Mouse (Mus musculus): ENCODE results near the gene Vps26a. TPM values are rescaled to one million over a fixed set of nuclear protein-coding genes. Genes with fewer than 3 reads are reported as not detected.

Gene Vps26a
- polyA plus RNA-seq (2017; shearing (Covaris generic)): 55.5 TPM

DNA sequence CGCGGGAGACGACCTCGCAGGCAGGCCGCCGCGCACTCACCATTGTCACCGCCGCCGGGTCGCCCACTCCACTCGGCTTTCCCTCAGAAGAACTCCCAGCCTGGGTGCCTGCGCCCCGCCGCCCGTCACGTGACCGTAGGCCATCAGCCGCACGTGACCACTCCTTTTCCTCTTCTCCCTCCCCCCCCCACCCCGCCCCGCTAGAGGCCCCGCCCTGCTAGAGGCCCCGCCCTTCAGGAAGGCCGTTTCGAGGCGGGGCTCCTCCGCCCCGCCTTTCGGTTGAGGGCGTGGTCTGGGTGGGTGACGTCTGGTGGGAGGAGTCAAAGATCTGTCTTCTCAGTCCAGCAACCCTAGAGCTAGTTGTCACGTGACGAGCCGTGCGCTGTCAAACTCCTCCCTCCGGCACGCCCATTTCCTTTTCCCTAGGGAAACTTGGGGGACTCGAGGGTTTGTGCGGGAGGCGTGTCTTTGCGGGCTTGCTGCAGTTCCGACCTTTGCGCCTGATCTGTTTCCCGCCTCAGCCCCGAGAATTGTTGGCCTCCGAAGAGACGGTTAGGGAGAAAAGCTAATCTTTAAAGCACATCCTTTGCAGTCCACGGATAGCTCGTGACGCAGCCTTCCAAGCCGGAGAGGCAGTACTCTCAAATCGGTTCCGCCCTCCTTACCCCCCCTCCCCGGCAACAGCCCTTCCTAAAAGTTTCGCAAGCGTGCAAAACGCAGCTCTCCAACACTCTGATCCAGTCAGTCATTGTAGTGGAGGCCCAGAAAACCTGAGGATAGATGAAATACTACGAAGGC lies at the start of gene Vps26a:
Vps26a (minus strand) TSS at position 188 of the 798 bp plus-strand sequence.

DNA sequence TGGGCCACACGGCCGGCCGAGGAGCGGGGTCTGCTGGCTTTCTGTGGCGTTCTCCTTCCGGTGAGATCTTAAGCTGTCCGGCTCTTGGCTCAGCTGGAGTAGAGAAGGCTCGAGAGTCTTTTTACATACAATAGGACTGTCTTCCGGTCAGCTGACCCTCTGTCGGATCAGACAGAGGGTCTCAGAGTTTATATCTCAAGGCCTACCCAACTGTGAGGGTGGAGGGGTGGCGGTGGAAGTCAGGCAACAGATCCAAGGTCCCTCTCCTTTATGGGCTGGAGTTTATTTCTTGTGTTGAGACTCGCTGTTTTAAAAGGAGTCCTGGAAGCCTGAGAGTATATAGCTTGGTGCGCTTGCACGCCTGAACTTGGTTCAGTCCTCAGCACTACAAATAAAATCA lies 40.7 kb upstream of the Vps26a start, which contains the start of gene Srgn:
Srgn (minus strand) TSS at position 101 of the 400 bp plus-strand sequence.

DNA sequence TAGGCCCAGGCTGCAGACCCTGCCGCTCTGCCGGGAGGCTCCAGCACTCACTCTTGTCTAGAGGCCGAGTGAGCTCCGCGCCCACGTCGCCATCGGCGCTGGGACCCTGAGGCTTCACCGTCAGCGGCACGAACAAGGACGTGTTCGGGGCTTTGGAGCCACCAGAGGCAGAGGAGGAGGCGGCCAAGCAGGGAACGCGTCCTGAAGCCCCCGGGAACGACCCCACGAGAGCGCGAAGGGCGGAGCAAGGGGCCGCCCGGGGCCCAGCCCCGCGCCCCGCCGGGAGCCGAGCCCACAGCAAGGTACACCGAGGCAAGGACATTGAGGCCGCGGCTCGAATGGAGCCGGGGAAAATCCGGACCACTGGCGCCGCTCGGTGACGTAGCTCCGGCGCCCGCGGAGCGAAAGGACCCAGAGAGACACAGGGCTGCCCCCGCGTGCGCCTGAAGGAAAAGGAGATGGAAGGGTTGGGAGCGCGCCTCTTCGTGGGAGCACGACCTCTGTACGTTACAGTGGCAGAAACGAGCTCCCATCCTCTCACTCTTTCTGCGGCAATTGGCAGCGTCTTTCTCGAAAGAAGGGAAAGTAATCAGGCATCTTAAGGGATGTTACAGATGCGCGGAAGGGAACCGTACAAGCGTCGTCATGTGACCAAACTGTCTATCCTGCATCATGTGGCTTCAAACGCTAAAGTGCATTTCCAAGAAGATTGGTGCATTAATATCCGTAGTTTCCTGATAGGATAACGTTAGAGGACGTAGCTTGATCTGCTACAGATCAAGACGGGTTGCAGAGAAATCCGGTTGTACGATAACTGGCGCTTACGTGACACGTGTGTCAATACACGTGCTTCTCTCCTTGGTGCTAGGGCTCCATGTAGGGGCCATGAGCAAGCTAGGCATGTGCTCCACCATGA lies 37.0 kb downstream of the Vps26a start, which contains the start of the genes 4930507D05Rik and Supv3l1:
4930507D05Rik (plus strand) TSS at position 126 of the 916 bp plus-strand sequence.
Supv3l1 (minus strand) TSS at position 375 of the 916 bp plus-strand sequence.

DNA sequence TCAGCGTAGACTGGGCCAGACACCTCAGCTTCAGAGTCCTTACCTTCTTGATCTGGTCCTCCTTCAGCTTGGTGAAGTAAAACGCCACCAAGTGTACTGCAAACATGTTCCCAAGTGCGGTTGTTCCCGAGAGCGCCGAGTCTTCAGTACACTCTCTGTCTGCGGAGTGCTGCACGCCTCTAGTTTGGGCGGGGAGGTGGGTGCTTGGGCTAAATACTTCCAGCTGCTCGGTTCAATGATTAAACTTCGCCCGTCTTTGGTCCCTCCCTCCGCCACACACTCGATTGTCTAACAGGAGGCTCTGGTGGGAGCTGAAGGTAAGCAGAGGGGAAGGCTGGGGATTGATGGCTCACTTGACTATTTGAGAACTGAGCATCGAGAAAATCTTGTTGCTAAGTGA lies 64.3 kb downstream of the Vps26a start, which contains the start of gene Hkdc1:
Hkdc1 (minus strand) TSS at position 237 of the 400 bp plus-strand sequence.

Other genes with a start within 250 kb of the Vps26a start
- gene Tacr2, start 234.4 kb downstream of the Vps26a start, polyA plus RNA-seq (2017; shearing (Covaris generic)): not detected
- 83.3 TPM for gene Hk1, start 106.9 kb downstream of the Vps26a start, polyA plus RNA-seq (2017; shearing (Covaris generic))
- gene Hkdc1, start 64.3 kb downstream of the Vps26a start, polyA plus RNA-seq (2017; shearing (Covaris generic)): not detected
- 0.39 TPM for gene 4930507D05Rik, start 37.3 kb downstream of the Vps26a start, polyA plus RNA-seq (2017; shearing (Covaris generic))
- gene Supv3l1, start 37.1 kb downstream of the Vps26a start, polyA plus RNA-seq (2017; shearing (Covaris generic)): 23.0 TPM
- gene Srgn, start 40.6 kb upstream of the Vps26a start, polyA plus RNA-seq (2017; shearing (Covaris generic)): 1,308 TPM
- gene Kif1bp, start 91.7 kb upstream of the Vps26a start, polyA plus RNA-seq (2017; shearing (Covaris generic)): 28.4 TPM
- 62.1 TPM for gene Ddx21, start 115.5 kb upstream of the Vps26a start, polyA plus RNA-seq (2017; shearing (Covaris generic))
- 186 TPM for gene Ddx50, start 164.4 kb upstream of the Vps26a start, polyA plus RNA-seq (2017; shearing (Covaris generic))
- 0.52 TPM for gene Stox1, start 239.3 kb upstream of the Vps26a start, polyA plus RNA-seq (2017; shearing (Covaris generic))

Measured in naive thymus-derived CD4-positive, alpha-beta T cell, adult 5 months (primary cell).